Mouse (Mus musculus): ENCODE data around the gene Zfp819. TPM values are rescaled to one million over a fixed set of nuclear protein-coding genes. Genes with fewer than 3 reads are reported as not detected.
A peak's percentile ranks its signal among the peaks of the same experiment; 100 is the strongest.
"Not testable (repeated sequence)": the region's sequence is repeated elsewhere in the genome, so short reads cannot be mapped to it uniquely, and the experiment has no call there.

The Zfp819 gene
- total RNA-seq, 2 experiments from 2014 or later = 0.98 to 1.4 TPM

DNA sequence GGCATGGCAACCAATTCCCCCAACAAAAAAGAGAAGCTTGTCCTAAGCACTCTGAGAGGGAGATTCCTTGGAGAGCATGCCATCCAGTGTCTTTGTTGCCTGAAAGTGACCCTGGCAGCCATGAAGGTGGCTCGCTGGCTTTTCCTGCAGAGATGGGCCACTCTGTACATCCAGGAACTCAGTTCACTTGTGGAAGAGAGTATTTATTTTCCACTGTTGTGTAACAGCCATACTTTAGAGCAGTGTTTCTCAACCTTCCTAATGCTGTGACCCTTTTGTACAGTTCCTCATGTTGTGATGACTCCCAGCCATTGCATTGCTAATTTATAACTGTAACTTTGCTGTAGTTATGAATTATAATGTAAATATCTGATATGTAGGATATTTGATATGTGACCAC is 30.1 kb downstream of the Zfp819 start:
- peak; percentile 67 for ATAC-seq (replicated peaks; ENCODE audit: poor library complexity, severe bottlenecking)

DNA sequence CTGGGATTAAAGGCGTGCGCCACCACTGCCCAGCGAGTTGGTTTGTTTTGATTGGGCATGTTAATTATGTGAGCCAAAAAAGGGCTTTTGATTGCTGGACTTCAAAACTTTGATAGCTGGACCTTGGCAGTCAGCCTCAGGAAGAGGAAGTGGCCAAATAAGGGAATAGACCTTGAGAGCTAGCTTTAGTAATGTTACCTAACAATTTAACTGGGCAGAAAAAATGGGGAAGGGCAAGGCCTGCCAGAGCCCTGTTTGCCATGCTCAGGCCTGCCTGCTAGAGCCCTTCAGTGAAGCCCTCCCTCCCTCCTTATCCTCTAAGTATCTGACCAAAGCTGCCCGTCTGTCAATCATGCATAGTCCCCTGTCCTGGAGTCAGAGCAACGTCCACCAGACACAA is 35.6 kb downstream of the Zfp819 start:
- ATAC-seq (replicated peaks; ENCODE audit: poor library complexity, severe bottlenecking) = peak; percentile 84

DNA sequence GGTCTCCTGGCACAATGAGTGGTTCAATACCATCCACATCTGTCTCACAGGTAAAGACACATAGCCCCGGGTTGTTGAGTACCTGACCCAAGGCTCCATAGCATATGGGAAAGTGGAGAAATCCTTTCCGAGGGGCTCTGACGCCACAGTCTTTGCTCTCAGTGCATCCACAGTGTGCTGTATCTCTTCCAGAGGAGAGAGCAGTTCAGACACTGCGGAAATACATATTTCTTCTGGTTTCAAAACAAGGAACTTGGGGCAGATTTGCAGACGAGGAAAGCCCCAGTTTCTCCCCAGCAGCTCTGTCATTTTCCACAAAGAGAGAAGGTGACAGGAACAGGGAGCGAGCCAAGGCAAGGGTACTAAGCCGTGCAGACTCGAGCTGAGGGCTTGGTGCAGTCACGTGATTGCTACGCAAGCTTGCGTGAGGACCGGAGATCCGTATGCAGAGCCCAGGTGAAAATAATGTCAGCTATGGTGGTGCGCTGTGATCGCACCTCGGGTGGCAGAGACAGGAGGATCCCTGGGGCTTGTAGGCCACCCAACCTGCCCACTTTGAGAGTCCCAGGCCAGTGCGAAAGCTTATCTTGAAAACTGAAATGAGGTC is 36.2 kb downstream of the Zfp819 start:
- ATAC-seq (replicated peaks; ENCODE audit: poor library complexity, severe bottlenecking) = peak; percentile 43

DNA sequence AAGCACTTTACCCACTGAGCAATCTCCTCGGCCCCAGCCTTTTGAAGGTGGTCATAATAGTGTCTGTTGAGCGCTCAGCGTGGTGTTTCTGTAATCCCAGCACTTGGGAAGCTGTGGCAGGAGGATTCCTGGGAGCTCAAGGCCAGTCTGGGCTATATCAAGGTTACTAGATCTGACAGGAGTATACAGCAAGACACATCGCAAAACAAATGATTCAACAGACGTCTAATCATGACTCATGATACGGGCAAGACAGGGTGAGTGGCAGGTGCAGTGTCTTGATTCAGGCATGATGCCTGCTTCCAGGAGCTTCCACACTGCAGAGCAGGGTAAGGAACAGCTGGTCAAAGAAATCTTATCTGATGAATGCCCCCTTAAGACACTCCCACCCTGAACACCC is 45.7 kb downstream of the Zfp819 start:
- no peak for ATAC-seq (replicated peaks; ENCODE audit: poor library complexity, severe bottlenecking)

DNA sequence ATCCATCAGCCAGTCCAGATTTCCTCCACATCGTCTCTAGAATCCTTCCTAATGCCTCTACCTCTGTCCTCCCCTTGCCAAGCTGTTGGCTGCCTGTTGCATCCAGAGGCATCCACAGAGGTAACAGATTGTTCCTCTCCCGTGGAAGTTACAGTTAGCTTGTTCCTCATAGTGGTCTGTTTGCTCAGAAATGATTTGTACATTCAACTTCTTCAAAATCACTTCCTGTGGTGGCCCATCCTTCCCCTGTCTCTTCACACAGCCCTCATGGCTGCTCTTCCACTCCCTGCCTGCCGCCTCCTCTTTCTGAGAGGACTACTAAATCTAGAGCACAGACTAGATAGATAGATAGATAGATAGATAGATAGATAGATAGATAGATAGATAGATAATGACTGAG is 47.5 kb downstream of the Zfp819 start:
- peak; percentile 90 for ATAC-seq (replicated peaks; ENCODE audit: poor library complexity, severe bottlenecking)

DNA sequence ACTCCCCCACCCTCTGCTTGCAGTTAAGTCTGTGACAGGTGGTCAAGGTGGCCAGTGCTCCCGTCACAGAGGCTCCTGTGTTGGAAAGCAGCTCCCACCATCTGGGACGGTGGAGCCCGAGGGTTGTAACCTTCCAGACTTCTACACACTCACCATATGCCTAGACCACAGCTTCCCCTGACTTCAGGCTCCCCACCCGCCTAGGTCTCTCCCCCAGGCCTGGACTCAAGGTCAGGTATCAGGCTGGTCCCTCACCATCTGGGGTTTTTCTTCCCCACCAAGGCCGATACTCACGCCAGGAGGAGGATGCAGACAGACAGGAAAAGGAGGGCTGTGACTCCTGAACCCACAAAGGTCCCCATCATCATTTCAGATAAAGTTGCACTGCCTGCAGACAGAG is 49.3 kb downstream of the Zfp819 start:
- peak; percentile 45 for ATAC-seq (replicated peaks; ENCODE audit: poor library complexity, severe bottlenecking)

DNA sequence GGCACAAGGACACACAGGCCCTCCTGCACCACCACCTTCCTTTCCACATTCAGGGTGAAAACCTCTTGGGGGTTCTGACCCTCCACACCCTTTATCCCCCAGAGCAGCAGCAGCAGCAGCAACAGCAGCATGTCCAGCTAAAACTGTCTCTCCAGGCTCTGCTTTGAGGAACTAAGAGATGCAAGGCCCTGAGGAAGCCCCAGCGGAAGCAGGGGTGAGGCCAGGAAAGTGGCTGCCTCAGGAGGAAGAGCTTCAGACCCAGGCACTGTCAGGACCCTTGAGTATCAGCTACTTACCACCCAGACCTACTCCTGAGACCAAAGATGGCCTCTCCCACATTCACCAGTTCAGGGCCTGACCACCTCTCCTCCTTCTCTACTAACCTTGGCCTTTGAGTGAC is 53.0 kb downstream of the Zfp819 start, which contains the start of gene Siglece:
Siglece (minus strand) TSS at position 160 of the 400 bp plus-strand sequence.
- ATAC-seq (replicated peaks; ENCODE audit: poor library complexity, severe bottlenecking) = peak; percentile 56

DNA sequence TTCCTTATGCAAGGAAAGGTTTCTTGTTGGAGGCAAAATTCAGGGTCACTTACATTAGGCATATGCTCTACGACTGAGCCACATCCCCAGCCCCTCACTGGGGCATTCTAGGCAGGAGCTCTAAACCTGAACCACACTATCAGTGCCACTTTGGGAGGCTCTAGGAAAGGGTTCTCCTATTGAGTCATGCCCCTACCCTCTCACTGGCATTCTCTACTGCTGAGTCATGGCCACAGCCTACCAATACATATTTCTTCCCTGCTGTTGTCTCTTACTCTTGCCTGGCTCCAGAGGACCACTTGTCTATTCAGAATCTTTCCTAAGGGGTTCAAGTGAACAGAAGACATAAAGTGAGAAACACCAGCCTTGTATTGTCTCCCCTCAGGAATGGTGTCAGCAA is 55.8 kb downstream of the Zfp819 start:
- ATAC-seq (replicated peaks; ENCODE audit: poor library complexity, severe bottlenecking) = peak; percentile 47

DNA sequence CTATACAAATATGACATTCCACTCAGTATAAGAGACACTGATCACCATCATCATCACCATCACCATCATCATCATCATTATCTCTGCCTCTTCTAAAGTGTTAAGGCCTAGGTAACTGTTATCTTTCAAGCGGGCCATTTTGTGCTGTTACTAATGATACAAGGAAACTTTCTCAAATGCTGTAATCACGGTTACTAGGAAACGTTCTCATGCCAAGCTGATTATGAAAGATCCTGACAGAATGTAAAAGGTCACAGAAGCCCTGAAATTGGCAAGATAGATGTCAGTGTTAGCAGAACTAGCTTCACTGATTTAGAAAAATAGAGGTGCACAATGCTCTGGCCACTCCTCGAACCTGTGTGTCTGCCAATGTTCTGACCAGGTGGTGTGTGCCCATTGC is 60.3 kb downstream of the Zfp819 start:
- ATAC-seq (replicated peaks; ENCODE audit: poor library complexity, severe bottlenecking) = not testable (repeated sequence)

Other genes starting within 250 kb of the Zfp819 start
- gene Siglecg, start 199.0 kb upstream of the Zfp819 start, total RNA-seq (2014; fragmentation: Nextera tagmentation) = 11.9 and 27.5 TPM in 2 replicates
- gene Siglecg, start 199.0 kb upstream of the Zfp819 start, total RNA-seq (2017) = 11.8 and 12.6 TPM in 2 replicates
- gene Lim2, start 179.5 kb upstream of the Zfp819 start, total RNA-seq (2014; fragmentation: Nextera tagmentation) = not detected in 2 replicates
- 0.05 TPM in 1 of 2 replicates, not detected in the other for gene Lim2, start 179.5 kb upstream of the Zfp819 start, total RNA-seq (2017)
- gene Nkg7, start 170.1 kb upstream of the Zfp819 start, total RNA-seq (2014; fragmentation: Nextera tagmentation) = 772 and 862 TPM in 2 replicates
- 227 and 400 TPM in 2 replicates for gene Nkg7, start 170.1 kb upstream of the Zfp819 start, total RNA-seq (2017)
- 2.4 TPM in 1 of 2 replicates, not detected in the other for gene Cldnd2, start 166.4 kb upstream of the Zfp819 start, total RNA-seq (2014; fragmentation: Nextera tagmentation)
- 0.52 TPM in 1 of 2 replicates, not detected in the other for gene Cldnd2, start 166.4 kb upstream of the Zfp819 start, total RNA-seq (2017)
- gene Etfb, start 163.1 kb upstream of the Zfp819 start, total RNA-seq (2014; fragmentation: Nextera tagmentation) = 485 and 520 TPM in 2 replicates
- gene Etfb, start 163.1 kb upstream of the Zfp819 start, total RNA-seq (2017) = 676 and 828 TPM in 2 replicates
- gene Gm45233, start 163.0 kb upstream of the Zfp819 start, total RNA-seq (2014; fragmentation: Nextera tagmentation) = 0.43 TPM in 1 of 2 replicates, not detected in the other
- gene Gm45233, start 163.0 kb upstream of the Zfp819 start, total RNA-seq (2017) = 5.7 TPM in 1 of 2 replicates, not detected in the other
- 5.9 and 10.4 TPM in 2 replicates for gene Vsig10l, start 144.0 kb upstream of the Zfp819 start, total RNA-seq (2014; fragmentation: Nextera tagmentation)
- gene Vsig10l, start 144.0 kb upstream of the Zfp819 start, total RNA-seq (2017) = 4.3 and 4.4 TPM in 2 replicates
- gene Iglon5, start 117.1 kb upstream of the Zfp819 start, total RNA-seq (2014; fragmentation: Nextera tagmentation) = not detected in 2 replicates
- not detected in 2 replicates for gene Iglon5, start 117.1 kb upstream of the Zfp819 start, total RNA-seq (2017)
- gene 4931406B18Rik, start 101.2 kb upstream of the Zfp819 start, total RNA-seq (2014; fragmentation: Nextera tagmentation) = not detected in 2 replicates
- gene 4931406B18Rik, start 101.2 kb upstream of the Zfp819 start, total RNA-seq (2017) = not detected in 2 replicates
- gene Cd33, start 62.7 kb upstream of the Zfp819 start, total RNA-seq (2014; fragmentation: Nextera tagmentation) = 4.0 and 5.7 TPM in 2 replicates
- 2.9 and 4.1 TPM in 2 replicates for gene Cd33, start 62.7 kb upstream of the Zfp819 start, total RNA-seq (2017)
- 1.7 and 1.9 TPM in 2 replicates for gene Zfp658, start 44.9 kb upstream of the Zfp819 start, total RNA-seq (2014; fragmentation: Nextera tagmentation)
- gene Zfp658, start 44.9 kb upstream of the Zfp819 start, total RNA-seq (2017) = 0.98 and 1.5 TPM in 2 replicates
- 9.9 and 19.2 TPM in 2 replicates for gene Zfp719, start 27.6 kb upstream of the Zfp819 start, total RNA-seq (2014; fragmentation: Nextera tagmentation)
- gene Zfp719, start 27.6 kb upstream of the Zfp819 start, total RNA-seq (2017) = 7.8 and 10.8 TPM in 2 replicates
- gene Ceacam18, start 27.5 kb downstream of the Zfp819 start, total RNA-seq (2014; fragmentation: Nextera tagmentation) = 0.28 TPM in 1 of 2 replicates, not detected in the other
- not detected in 2 replicates for gene Ceacam18, start 27.5 kb downstream of the Zfp819 start, total RNA-seq (2017)
- gene Siglece, start 53.0 kb downstream of the Zfp819 start, total RNA-seq (2014; fragmentation: Nextera tagmentation) = 13.1 and 15.1 TPM in 2 replicates
- gene Siglece, start 53.0 kb downstream of the Zfp819 start, total RNA-seq (2017) = 5.2 and 9.0 TPM in 2 replicates
- gene Ctu1, start 64.8 kb downstream of the Zfp819 start, total RNA-seq (2014; fragmentation: Nextera tagmentation) = 5.6 and 8.7 TPM in 2 replicates
- 5.5 and 9.5 TPM in 2 replicates for gene Ctu1, start 64.8 kb downstream of the Zfp819 start, total RNA-seq (2017)
- not detected in 2 replicates for gene Klk14, start 83.2 kb downstream of the Zfp819 start, total RNA-seq (2014; fragmentation: Nextera tagmentation)
- gene Klk14, start 83.2 kb downstream of the Zfp819 start, total RNA-seq (2017) = not detected in 2 replicates
- gene Klk13, start 105.4 kb downstream of the Zfp819 start, total RNA-seq (2014; fragmentation: Nextera tagmentation) = not detected in 2 replicates
- gene Klk13, start 105.4 kb downstream of the Zfp819 start, total RNA-seq (2017) = not detected in 2 replicates
- gene Klk12, start 161.7 kb downstream of the Zfp819 start, total RNA-seq (2014; fragmentation: Nextera tagmentation) = not detected in 2 replicates
- not detected in 2 replicates for gene Klk12, start 161.7 kb downstream of the Zfp819 start, total RNA-seq (2017)
- not detected in 2 replicates for gene Klk11, start 167.4 kb downstream of the Zfp819 start, total RNA-seq (2014; fragmentation: Nextera tagmentation)
- not detected in 2 replicates for gene Klk11, start 167.4 kb downstream of the Zfp819 start, total RNA-seq (2017)
- gene Klk10, start 173.9 kb downstream of the Zfp819 start, total RNA-seq (2014; fragmentation: Nextera tagmentation) = not detected in 2 replicates
- not detected in 2 replicates for gene Klk10, start 173.9 kb downstream of the Zfp819 start, total RNA-seq (2017)
- not detected in 2 replicates for gene Klk9, start 184.7 kb downstream of the Zfp819 start, total RNA-seq (2014; fragmentation: Nextera tagmentation)
- gene Klk9, start 184.7 kb downstream of the Zfp819 start, total RNA-seq (2017) = not detected in 2 replicates
- 19.5 and 25.4 TPM in 2 replicates for gene Klk8, start 190.4 kb downstream of the Zfp819 start, total RNA-seq (2014; fragmentation: Nextera tagmentation)
- 10.8 and 11.1 TPM in 2 replicates for gene Klk8, start 190.4 kb downstream of the Zfp819 start, total RNA-seq (2017)
- not detected in 2 replicates for gene Klk7, start 204.1 kb downstream of the Zfp819 start, total RNA-seq (2014; fragmentation: Nextera tagmentation)
- gene Klk7, start 204.1 kb downstream of the Zfp819 start, total RNA-seq (2017) = not detected in 2 replicates
- gene Klk6, start 217.3 kb downstream of the Zfp819 start, total RNA-seq (2014; fragmentation: Nextera tagmentation) = not detected in 2 replicates
- not detected in 2 replicates for gene Klk6, start 217.3 kb downstream of the Zfp819 start, total RNA-seq (2017)
- gene Klk5, start 234.8 kb downstream of the Zfp819 start, total RNA-seq (2014; fragmentation: Nextera tagmentation) = not detected in 2 replicates
- gene Klk5, start 234.8 kb downstream of the Zfp819 start, total RNA-seq (2017) = not detected in 2 replicates

All from granulocyte monocyte progenitor cell, adult 5-6 weeks (primary cell).